Mouse (Mus musculus) testis, adult 2 months (tissue): Measurements from ENCODE around the gene Baz1b.

Source experiments
- CTCF ChIP-seq: fragments of 200-500 bp; IDR thresholded peaks from 2 replicates; pipeline ENCODE4 v1.5.1; 2012; ENCODE audit warnings: low read depth, mild to moderate bottlenecking, inconsistent platforms, low read length, moderate library complexity; ENCODE audit not compliant: control insufficient read depth, insufficient read depth, insufficient replicate concordance
- POLR2A ChIP-seq: fragments of 200-500 bp; IDR thresholded peaks from 2 replicates; pipeline ENCODE4 v1.6.1; 2012; ENCODE audit warnings: low read depth, mild to moderate bottlenecking, inconsistent platforms, low read length, moderate library complexity; ENCODE audit not compliant: control insufficient read depth

GRCm38 (mm10) chr5:135196367-135196766 is 9.3 kb downstream of the Baz1b start:
- TF ChIP-seq CTCF: no peak
- no peak for TF ChIP-seq POLR2A
